Mouse (Mus musculus) spleen, postnatal 4 days (tissue): Measurements from ENCODE around the gene Zfp93.
A peak's percentile ranks its signal among the peaks of the same experiment; 100 is the strongest.
"Not testable (repeated sequence)": the region's sequence is repeated elsewhere in the genome, so short reads cannot be mapped to it uniquely, and the experiment has no call there.

Source experiments
- DNase-seq, 2 experiments: peaks; one replicate each; pipeline ENCODE4 v3.0.0; 2022; ENCODE audit warnings: low spot score in 2 of 2

Zfp93 gene

GRCm38 (mm10) chr7:24270288-24270672 is at the start of gene Zfp93:
Gene Zfp93, plus strand, starts transcription at chr7:24270420.
- DNase-seq: peak in 1 of 2 experiments; percentile 16

- DNase-seq: peak; percentile 18 to 65
These were observed 33.0 kb upstream of the Zfp93 start, which contains the start of gene Zfp109 for GRCm38 (mm10) chr7:24237040-24237791. Gene Zfp109, minus strand, starts transcription at chr7:24237560.

- no peak for DNase-seq
These were observed 16.2 kb upstream of the Zfp93 start for GRCm38 (mm10) chr7:24253779-24254615.

GRCm38 (mm10) chr7:24254633-24255474 is 15.4 kb upstream of the Zfp93 start, which contains the start of gene Zfp108:
Gene Zfp108, plus strand, starts transcription at chr7:24254794.
- DNase-seq: peak; percentile 21 to 64

GRCm38 (mm10) chr7:24259306-24259999 is 10.8 kb upstream of the Zfp93 start:
- DNase-seq: peak in 1 of 2 experiments; percentile 52

GRCm38 (mm10) chr7:24260000-24260312 is 10.3 kb upstream of the Zfp93 start:
- DNase-seq: peak in 1 of 2 experiments; percentile 31

- DNase-seq: no peak
These were observed 1.8 kb upstream of the Zfp93 start for GRCm38 (mm10) chr7:24268176-24269155.

GRCm38 (mm10) chr7:24269256-24269655 is 964 bp upstream of the Zfp93 start:
- DNase-seq: no peak

GRCm38 (mm10) chr7:24269667-24270287 is 443 bp upstream of the Zfp93 start:
- no peak for DNase-seq

GRCm38 (mm10) chr7:24271191-24271590 is 971 bp downstream of the Zfp93 start:
- no peak for DNase-seq

- no peak for DNase-seq
These were observed 4.2 kb downstream of the Zfp93 start for GRCm38 (mm10) chr7:24274456-24274855.

- DNase-seq: not testable (repeated sequence)
These were observed 8.6 kb downstream of the Zfp93 start for GRCm38 (mm10) chr7:24278771-24279170.

- DNase-seq: no peak
These were observed 10.0 kb downstream of the Zfp93 start for GRCm38 (mm10) chr7:24280031-24280857.

GRCm38 (mm10) chr7:24280858-24281145 is 10.6 kb downstream of the Zfp93 start:
- DNase-seq: no peak

- DNase-seq: peak in 1 of 2 experiments; percentile 45
These were observed 15.9 kb downstream of the Zfp93 start for GRCm38 (mm10) chr7:24286090-24286489.

GRCm38 (mm10) chr7:24286916-24287315 is 16.7 kb downstream of the Zfp93 start:
- DNase-seq: peak in 1 of 2 experiments; percentile 40

- DNase-seq: peak in 1 of 2 experiments; percentile 54
These were observed 17.4 kb downstream of the Zfp93 start for GRCm38 (mm10) chr7:24287670-24288069.

GRCm38 (mm10) chr7:24288512-24288911 is 18.3 kb downstream of the Zfp93 start:
- DNase-seq: no peak
